Mouse (Mus musculus): Measurements from ENCODE around the gene P2rx1. TPM values are rescaled to one million over a fixed set of nuclear protein-coding genes. Genes with fewer than 3 reads are reported as not detected.

Gene P2rx1
- polyA plus RNA-seq, 1 experiment from 2014 or later = 0.56 TPM

GRCm38 (mm10) chr11:73031536-73031935 lies 32.6 kb downstream of the P2rx1 start:
- H3K9me3 ChIP-seq = no peaks in the 10 kb centered on the region
- 62% methylated on average over 5 of the region's 5 CpGs for WGBS
- peaks cover 11% of the 10 kb centered on the region for H3K4me1 ChIP-seq
- peak overlapping the region; percentile 64; the same call in 1 of the 2 replicates for H3K4me2 ChIP-seq (replicated peaks)
- H3K9ac ChIP-seq (replicated peaks) = peak overlapping the region; percentile 52; the same call in 1 of the 2 replicates
- peak; percentile 4; the same call in 1 of the 2 replicates for ATAC-seq (replicated peaks)
- no peak overlapping the region for H3K4me3 ChIP-seq
- H3K27me3 ChIP-seq = no peaks in the 10 kb centered on the region
- peaks cover 3% of the 10 kb centered on the region; the same call in 1 of the 2 replicates for H3K36me3 ChIP-seq
- H3K27ac ChIP-seq (replicated peaks) = peak overlapping the region; percentile 82

DNA sequence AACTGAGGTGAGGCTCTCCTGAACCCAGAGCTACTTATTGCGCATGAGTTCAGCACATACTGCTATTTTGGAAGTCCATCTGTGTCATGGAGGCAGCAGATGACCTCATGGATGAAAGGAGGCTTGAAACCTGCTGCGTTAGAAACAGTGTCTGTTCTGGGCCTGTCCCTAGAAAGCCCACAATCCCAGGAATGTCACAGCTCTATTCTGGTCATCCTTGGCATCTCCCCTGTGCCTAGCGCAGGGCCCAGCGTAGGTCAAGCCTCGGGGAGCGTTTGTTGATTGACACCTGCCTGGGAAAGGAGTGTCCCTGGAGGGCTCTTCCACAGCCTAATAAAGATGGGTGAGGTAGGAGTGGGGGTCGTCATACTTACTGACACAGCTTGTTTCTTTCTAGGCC lies 37.2 kb downstream of the P2rx1 start:
- Histone ChIP-seq H3K4me3 (no peak overlapping the region), H3K27ac (replicated peaks) (no peak overlapping the region), H3K9me3 (no peaks in the 10 kb centered on the region), H3K9ac (replicated peaks) (no peak overlapping the region), H3K36me3 (no peaks in the 10 kb centered on the region), H3K4me1 (peaks cover 7% of the 10 kb centered on the region), H3K4me2 (replicated peaks) (no peak overlapping the region), H3K27me3 (no peaks in the 10 kb centered on the region)
- 85% methylated on average over 7 of the region's 7 CpGs for WGBS
- ATAC-seq (replicated peaks) = no peak

DNA sequence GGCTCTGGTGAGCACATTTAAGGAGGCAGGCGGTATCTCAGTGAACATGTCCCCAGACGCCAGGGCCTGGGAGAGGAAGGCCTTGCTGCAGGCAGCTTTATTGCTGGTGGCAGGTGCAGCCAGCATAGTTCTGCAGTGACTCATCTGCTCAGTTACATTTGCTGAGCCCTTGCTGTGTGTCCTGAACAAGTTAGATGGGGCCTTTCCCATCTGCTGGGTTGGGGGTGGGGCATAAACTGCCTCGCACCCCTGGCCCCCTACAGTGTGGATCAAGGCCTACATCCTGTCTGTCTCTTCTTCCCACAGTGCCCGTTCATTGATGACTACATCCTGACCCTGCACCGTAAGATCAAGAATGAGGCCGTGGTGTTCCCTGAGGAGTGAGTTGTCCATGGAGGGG lies 38.0 kb downstream of the P2rx1 start:
- Histone ChIP-seq H3K27me3 (no peaks in the 10 kb centered on the region), H3K4me1 (no peaks in the 10 kb centered on the region), H3K4me2 (replicated peaks) (no peak overlapping the region), H3K27ac (replicated peaks) (no peak overlapping the region), H3K36me3 (no peaks in the 10 kb centered on the region), H3K9me3 (no peaks in the 10 kb centered on the region), H3K9ac (replicated peaks) (no peak overlapping the region), H3K4me3 (no peak overlapping the region)
- WGBS = 72% methylated on average over 6 of the region's 6 CpGs
- no peak for ATAC-seq (replicated peaks)

- no peaks in the 10 kb centered on the region for H3K4me1 ChIP-seq
- no peak overlapping the region for H3K4me3 ChIP-seq
- no peak overlapping the region for H3K4me2 ChIP-seq (replicated peaks)
- H3K27ac ChIP-seq (replicated peaks) = no peak overlapping the region
- no peaks in the 10 kb centered on the region for H3K9me3 ChIP-seq
- no peak overlapping the region for H3K9ac ChIP-seq (replicated peaks)
- H3K27me3 ChIP-seq = no peaks in the 10 kb centered on the region
- WGBS = 88% methylated on average over 3 of the region's 3 CpGs
- no peak for ATAC-seq (replicated peaks)
- no peaks in the 10 kb centered on the region for H3K36me3 ChIP-seq
Measured at GRCm38 (mm10) chr11:73037691-73038090, 38.8 kb downstream of the P2rx1 start.

DNA sequence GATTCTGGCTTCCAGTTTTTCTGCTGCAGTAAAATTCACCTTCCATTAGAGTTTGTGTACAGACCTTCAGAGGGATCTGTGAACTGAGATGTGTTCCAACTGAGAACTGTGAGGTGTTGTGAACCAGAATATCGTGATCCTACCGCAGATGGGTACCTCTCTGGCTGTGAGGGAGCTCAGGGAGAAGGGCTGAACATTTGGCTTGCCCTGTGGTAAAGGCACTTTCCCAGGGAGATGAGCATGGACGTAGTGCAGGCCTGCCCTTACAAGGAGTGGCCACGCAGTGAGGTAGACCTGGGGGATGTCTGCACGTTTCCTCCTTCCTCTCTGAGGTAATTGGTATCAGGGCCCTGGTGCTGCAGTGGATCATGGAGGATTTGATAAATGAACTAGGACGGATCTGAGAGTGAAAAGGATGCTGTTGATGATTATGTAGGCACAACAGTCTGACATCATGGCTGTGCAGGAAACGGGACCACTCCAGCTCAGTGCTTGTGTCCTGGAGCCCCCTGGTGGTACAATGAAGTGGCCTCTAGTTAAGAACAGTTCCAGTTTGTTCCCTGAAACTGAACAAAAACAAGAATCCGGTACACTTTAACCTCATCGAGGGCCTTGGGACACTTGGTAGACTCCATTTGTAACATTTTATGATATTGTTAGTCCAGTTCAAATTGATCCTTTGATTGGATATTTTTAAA lies 40.3 kb downstream of the P2rx1 start:
- no peaks in the 10 kb centered on the region for H3K27me3 ChIP-seq
- H3K27ac ChIP-seq (replicated peaks) = no peak overlapping the region
- no peaks in the 10 kb centered on the region for H3K9me3 ChIP-seq
- no peak overlapping the region for H3K9ac ChIP-seq (replicated peaks)
- H3K4me1 ChIP-seq = no peaks in the 10 kb centered on the region
- WGBS = 54% methylated on average over 9 of the region's 9 CpGs
- ATAC-seq (replicated peaks) = peak; percentile 68; the same call in 1 of the 2 replicates
- H3K36me3 ChIP-seq = no peaks in the 10 kb centered on the region
- H3K4me2 ChIP-seq (replicated peaks) = no peak overlapping the region
- H3K4me3 ChIP-seq = no peak overlapping the region

GRCm38 (mm10) chr11:73044229-73044755 lies 45.4 kb downstream of the P2rx1 start:
- no peak overlapping the region for H3K9ac ChIP-seq (replicated peaks)
- H3K27me3 ChIP-seq = no peaks in the 10 kb centered on the region
- ATAC-seq (replicated peaks) = no peak
- H3K4me2 ChIP-seq (replicated peaks) = no peak overlapping the region
- no peak overlapping the region for H3K27ac ChIP-seq (replicated peaks)
- peaks cover 9% of the 10 kb centered on the region for H3K4me1 ChIP-seq
- H3K36me3 ChIP-seq = no peaks in the 10 kb centered on the region
- WGBS = 66% methylated on average over 6 of the region's 6 CpGs
- no peaks in the 10 kb centered on the region for H3K9me3 ChIP-seq
- no peak overlapping the region for H3K4me3 ChIP-seq

- no peak overlapping the region for H3K4me2 ChIP-seq (replicated peaks)
- H3K4me3 ChIP-seq = no peak overlapping the region
- H3K27me3 ChIP-seq = no peaks in the 10 kb centered on the region
- peaks cover 13% of the 10 kb centered on the region for H3K4me1 ChIP-seq
- no peaks in the 10 kb centered on the region for H3K36me3 ChIP-seq
- H3K27ac ChIP-seq (replicated peaks) = no peak overlapping the region
- no peak for ATAC-seq (replicated peaks)
- WGBS = 75% methylated on average over 4 of the region's 4 CpGs
- no peaks in the 10 kb centered on the region for H3K9me3 ChIP-seq
- H3K9ac ChIP-seq (replicated peaks) = no peak overlapping the region
Measured at GRCm38 (mm10) chr11:73044789-73045188, 45.9 kb downstream of the P2rx1 start.

DNA sequence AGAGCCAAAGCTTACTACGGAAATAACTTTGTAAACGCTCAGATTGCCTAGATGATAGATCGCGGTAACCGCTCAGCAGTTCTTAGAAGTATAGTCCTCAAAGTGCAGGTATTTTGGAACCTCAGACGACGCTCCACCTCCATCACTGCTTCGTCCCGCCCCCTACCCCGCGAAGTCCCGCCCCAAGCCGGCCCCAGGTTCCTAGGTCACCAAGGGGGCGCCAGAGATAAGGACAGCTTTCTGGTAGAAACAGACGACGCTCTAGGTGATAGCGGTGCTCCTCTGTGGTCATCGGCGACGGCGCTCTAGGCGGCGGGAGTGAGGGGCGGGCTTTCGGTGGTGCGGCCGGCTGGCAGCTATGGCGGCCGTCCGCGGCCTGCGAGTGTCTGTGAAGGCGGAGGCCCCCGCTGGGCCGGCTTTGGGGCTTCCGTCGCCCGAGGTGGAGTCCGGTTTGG lies 48.7 kb downstream of the P2rx1 start, which contains the start of gene Ncbp3:
Gene Ncbp3 (plus strand): TSS at position 242 of the 455 bp plus-strand sequence.
- Histone ChIP-seq H3K4me1 (peaks cover 15% of the 10 kb centered on the region), H3K27ac (replicated peaks) (peak within 1 kb of the TSS; percentile 86), H3K27me3 (no peaks in the 10 kb centered on the region), H3K4me3 (peak within 1 kb of the TSS; percentile 75), H3K9me3 (no peaks in the 10 kb centered on the region), H3K36me3 (peaks cover 17% of the 10 kb centered on the region), H3K9ac (replicated peaks) (peak within 1 kb of the TSS; percentile 87), H3K4me2 (replicated peaks) (peak within 1 kb of the TSS; percentile 65)
- ATAC-seq (replicated peaks) = peak; percentile 95
- under 1% methylated on average over 39 of the region's 39 CpGs for WGBS

- H3K4me3 ChIP-seq = peak overlapping the region; percentile 75
- H3K36me3 ChIP-seq = peaks cover 22% of the 10 kb centered on the region
- WGBS = 2% methylated on average over 55 of the region's 55 CpGs
- H3K4me2 ChIP-seq (replicated peaks) = peak overlapping the region; percentile 65
- H3K9me3 ChIP-seq = no peaks in the 10 kb centered on the region
- H3K4me1 ChIP-seq = peaks cover 15% of the 10 kb centered on the region
- H3K27ac ChIP-seq (replicated peaks) = peak overlapping the region; percentile 86
- no peaks in the 10 kb centered on the region for H3K27me3 ChIP-seq
- peak; percentile 74 for ATAC-seq (replicated peaks)
- H3K9ac ChIP-seq (replicated peaks) = peak overlapping the region; percentile 87
Measured at GRCm38 (mm10) chr11:73048030-73048876, 49.4 kb downstream of the P2rx1 start.

GRCm38 (mm10) chr11:73049335-73049734 lies 50.4 kb downstream of the P2rx1 start:
- H3K4me1 ChIP-seq = peaks cover 15% of the 10 kb centered on the region
- WGBS = 1% methylated on average over 4 of the region's 4 CpGs
- H3K9ac ChIP-seq (replicated peaks) = 0 out of 2 replicates have a peak overlapping the region, but pooled peaks have one; percentile 87
- no peaks in the 10 kb centered on the region for H3K27me3 ChIP-seq
- H3K4me2 ChIP-seq (replicated peaks) = peak overlapping the region; percentile 65
- H3K4me3 ChIP-seq = peak overlapping the region; percentile 75
- H3K36me3 ChIP-seq = peaks cover 32% of the 10 kb centered on the region
- no peak for ATAC-seq (replicated peaks)
- H3K9me3 ChIP-seq = no peaks in the 10 kb centered on the region
- H3K27ac ChIP-seq (replicated peaks) = 0 out of 2 replicates have a peak overlapping the region, but pooled peaks have one; percentile 28

GRCm38 (mm10) chr11:73052795-73053194 lies 53.9 kb downstream of the P2rx1 start:
- WGBS = 100% methylated on average over 1 of the region's 1 CpGs
- H3K27ac ChIP-seq (replicated peaks) = no peak overlapping the region
- H3K27me3 ChIP-seq = no peaks in the 10 kb centered on the region
- no peak overlapping the region for H3K4me3 ChIP-seq
- peaks cover 57% of the 10 kb centered on the region for H3K36me3 ChIP-seq
- no peak overlapping the region for H3K4me2 ChIP-seq (replicated peaks)
- H3K9me3 ChIP-seq = no peaks in the 10 kb centered on the region
- H3K9ac ChIP-seq (replicated peaks) = no peak overlapping the region
- no peak for ATAC-seq (replicated peaks)
- peaks cover 15% of the 10 kb centered on the region for H3K4me1 ChIP-seq

DNA sequence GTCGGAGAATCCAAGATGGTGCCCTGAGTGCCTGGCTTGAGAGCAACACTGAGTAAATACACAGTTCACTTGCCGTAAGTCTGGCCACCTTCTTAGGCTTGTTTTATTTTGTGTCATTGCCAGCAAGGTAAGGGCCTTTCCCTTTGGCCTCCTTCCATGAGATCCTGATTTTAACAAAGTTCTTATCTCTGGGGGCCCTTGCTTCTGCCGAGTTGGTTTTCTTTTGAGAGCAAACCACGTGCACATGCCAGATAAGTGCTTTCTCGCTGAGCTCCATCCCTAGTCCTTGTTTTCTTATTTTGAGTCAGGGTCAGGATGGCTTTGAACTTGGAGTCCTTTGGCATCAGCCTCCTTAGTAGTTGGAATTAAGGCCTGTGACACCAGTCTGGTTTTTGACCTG lies 58.8 kb downstream of the P2rx1 start:
- Histone ChIP-seq H3K4me2 (replicated peaks) (no peak overlapping the region), H3K27ac (replicated peaks) (no peak overlapping the region), H3K4me3 (no peak overlapping the region), H3K4me1 (no peaks in the 10 kb centered on the region), H3K9me3 (no peaks in the 10 kb centered on the region), H3K36me3 (peaks cover 52% of the 10 kb centered on the region), H3K9ac (replicated peaks) (no peak overlapping the region), H3K27me3 (no peaks in the 10 kb centered on the region)
- ATAC-seq (replicated peaks) = no peak
- 95% methylated on average over 5 of the region's 5 CpGs for WGBS

Measured in forebrain, embryonic 15.5 days (tissue).